Mouse (Mus musculus): Measurements from ENCODE around the gene Dgki.

GRCm38 (mm10) chr6:36809747-36810285 lies 490.2 kb downstream of the Dgki start, which contains the start of gene Ptn:
- TF ChIP-seq GATA1 (IDR thresholded peaks at IDR 0.05; ENCODE audit: low read length), result no peak
- TF ChIP-seq TAL1 (IDR thresholded peaks at IDR 0.05; ENCODE audit: low read length), result no peak
